Mouse (Mus musculus) naive thymus-derived CD4-positive, alpha-beta T cell, adult 2 months (primary cell): Measurements from ENCODE around the gene Eln.

Source experiments
- DNase-seq: peaks from one replicate; pipeline ENCODE4 v3.0.0-alpha.2; 2011; ENCODE audit warnings: low read depth

Eln gene

GRCm38 (mm10) chr5:134746890-134747511 lies at the start of gene Eln:
TSS of gene Eln (minus strand) at chr5:134747323.
- DNase-seq, result no peak

DNA sequence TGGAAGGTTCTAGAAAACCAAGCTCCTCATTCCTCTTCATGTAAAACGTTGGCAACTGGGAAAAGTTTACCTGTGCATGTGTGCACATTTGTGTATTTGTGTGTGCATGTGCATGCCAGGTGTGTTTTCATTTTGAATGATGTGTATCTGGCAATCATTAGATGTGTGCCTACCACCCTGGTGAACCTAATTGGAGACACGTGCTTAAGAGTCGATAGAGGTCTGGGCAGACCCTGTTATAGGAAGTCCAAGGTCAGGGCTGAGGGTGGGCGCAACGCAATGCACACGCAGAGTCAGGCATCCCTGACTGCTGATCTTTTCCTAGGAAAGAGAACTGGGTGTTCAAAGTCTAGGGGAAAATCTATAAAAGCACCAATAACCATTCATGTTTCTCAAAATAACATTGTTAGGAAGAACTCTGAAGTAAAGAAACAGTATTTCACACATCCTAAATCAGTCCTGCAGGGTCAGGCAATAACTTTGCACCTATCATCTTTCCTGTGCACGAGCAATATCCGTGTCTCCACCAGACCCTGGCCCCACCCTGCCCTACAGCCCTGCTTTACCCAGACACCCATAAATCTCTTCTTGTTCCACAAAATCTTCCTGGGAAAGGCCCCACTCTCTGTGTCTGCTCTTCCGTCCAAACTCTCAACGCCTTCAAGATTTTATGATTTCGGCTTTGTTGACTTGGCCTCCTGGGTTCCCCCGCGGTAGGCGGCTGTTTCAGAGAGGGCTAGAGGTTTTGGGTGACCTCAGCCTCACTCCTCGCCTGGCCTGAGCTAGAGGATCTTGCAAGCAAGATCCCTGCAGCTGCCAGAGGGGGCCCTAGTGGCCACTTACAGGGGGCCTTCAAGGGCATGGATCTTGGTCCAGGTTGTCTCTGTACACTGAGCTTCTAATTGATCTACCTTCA lies 43.2 kb upstream of the Eln start:
- no peak for DNase-seq

DNA sequence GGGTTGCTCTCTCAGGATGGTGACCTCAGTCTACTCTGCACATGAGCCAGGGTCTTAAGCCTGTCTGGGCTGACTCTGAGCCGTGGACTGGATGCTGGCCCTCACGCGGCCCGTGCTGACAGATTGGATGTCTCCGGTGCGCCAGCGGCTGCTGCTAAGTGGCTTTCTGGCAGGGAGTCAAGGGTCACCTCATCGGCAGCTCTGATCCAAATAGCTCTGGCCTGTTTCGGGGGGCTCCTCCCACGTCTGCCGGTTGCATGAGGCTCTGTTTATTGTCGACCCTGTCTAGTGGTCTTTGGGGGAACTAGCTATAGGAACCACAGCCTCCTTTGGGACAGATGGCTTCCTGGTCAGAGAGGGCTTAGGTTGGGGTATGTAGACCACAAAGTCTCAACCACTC lies 41.1 kb upstream of the Eln start:
- no peak for DNase-seq

- DNase-seq, result no peak
These were observed 38.7 kb upstream of the Eln start for GRCm38 (mm10) chr5:134785691-134786371.

DNA sequence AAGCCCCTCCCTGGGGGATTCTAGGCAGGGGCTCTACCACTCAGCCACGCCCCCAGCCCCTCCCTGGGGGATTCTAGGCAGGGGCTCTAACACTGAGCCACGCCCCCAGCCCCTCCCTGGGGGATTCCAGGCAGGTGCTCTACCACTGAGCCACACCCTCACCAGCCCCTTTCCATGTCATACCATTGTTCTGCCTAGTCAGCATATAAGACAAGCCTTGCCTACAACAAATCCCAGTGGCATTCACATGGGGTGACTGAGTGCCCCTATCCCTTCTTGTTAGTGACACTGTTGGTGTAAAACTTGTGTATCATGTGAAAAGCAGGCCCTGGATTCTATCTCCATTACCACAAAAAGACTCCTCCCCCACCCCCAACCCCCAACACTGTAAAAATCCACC lies 36.7 kb upstream of the Eln start:
- no peak for DNase-seq

GRCm38 (mm10) chr5:134780963-134781362 lies 33.8 kb upstream of the Eln start:
- DNase-seq, result no peak

- DNase-seq, result no peak
These were observed 33.0 kb upstream of the Eln start for GRCm38 (mm10) chr5:134780146-134780545.

- DNase-seq, result no peak
These were observed 29.4 kb upstream of the Eln start for GRCm38 (mm10) chr5:134776551-134776950.

DNA sequence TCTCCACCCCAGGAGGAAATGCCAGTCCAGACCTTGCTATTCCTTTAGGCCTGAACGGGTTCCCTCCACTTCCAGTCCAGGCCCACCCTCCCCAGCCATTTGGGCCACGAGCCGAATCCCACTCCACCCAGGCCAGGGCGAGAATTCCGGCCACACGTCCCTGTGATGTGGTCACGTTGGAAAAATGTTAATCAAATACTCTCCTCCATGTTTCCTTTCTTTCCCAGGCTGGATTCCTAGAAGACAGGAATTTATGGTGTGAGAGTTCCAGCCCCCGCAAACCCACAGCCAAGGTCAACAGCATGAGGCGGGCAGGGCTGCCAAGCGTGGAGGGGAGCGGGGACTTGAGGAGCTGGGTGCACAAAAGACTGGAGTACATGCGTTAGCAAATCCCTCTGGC lies 25.4 kb upstream of the Eln start:
- no peak for DNase-seq

- no peak for DNase-seq
These were observed 24.6 kb upstream of the Eln start for GRCm38 (mm10) chr5:134771750-134772149.

DNA sequence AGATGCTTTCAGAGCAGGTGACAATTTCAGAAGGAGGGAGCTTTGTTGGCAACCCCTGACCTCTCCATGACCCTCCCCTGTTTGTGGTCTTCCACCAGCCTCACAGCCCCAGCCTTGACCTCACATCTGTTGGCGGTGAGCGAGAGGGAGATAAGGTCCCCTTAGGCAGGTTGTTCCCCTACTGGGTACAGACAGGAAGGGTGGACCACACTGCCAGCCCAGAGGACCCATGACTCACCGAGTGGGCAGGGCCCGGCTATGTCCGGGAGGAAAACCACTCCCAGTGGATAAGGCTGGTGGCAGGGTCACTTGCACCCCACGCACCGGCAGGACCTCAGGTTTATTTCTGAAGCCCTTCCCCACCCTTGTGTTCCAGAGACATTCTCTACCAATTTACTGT lies 22.1 kb upstream of the Eln start:
- no peak for DNase-seq

GRCm38 (mm10) chr5:134765441-134765840 lies 18.3 kb upstream of the Eln start:
- DNase-seq, result no peak

DNA sequence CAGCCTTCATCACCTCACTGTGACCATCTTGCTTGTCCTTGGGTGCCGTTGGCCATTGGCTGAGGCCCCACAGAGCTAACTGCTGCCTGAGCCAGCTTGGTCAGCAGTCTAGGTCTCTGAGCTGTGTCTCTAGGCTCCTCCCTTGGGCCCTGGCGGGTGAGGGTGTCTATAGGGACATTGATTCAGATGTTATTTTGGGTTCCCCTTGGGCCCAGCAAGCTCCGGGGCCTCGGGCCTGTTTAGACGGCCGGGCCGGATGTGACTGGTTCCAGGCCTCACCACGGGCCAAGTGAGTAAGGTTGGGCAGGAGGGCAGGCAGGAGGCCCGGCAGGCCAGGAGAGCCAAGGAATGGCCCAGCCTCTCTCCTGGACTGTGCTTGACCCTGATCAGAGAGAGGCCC lies 16.2 kb upstream of the Eln start:
- no peak for DNase-seq

DNA sequence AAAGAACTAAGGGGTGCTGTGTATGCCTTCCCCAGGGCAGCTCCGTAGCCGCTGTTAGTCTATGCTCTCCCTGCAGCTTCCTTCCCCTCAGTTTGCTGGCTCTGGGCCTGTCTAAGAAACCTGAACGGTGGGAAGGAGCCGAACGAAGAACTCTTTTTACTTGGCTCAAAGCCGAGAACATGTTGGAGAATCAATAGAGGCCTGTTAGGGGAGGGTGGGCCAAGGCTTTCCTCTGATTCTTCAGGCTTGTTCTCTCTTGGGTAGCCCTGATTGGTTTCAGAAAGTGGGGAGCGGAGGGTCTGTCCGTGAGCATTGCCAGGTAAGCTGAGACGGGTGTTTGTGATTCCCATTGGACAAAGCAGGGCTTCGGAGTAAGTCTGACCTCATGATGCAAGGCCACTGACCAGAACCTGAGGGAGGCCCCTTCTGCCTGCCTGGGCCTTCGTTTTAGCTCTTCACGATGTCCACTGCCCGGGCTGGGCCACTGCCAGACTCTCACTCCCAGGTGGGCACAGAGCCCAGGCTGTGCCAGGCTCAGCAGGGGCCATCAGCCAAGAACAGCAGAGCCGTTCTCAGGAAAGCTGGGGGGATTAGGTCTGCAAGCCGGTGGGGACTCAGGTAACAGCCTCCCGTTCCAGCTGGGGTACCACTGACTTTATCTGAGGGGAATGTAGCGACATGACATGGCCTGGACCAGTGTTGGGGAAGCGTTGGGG lies 14.4 kb upstream of the Eln start:
- DNase-seq, result no peak

- DNase-seq, result no peak
These were observed 8.9 kb upstream of the Eln start for GRCm38 (mm10) chr5:134756031-134756430.

GRCm38 (mm10) chr5:134754096-134754495 lies 7.0 kb upstream of the Eln start:
- no peak for DNase-seq

- DNase-seq, result no peak
These were observed 3.3 kb upstream of the Eln start for GRCm38 (mm10) chr5:134750469-134750868.

- peak; percentile 64 for DNase-seq
These were observed 960 bp upstream of the Eln start for GRCm38 (mm10) chr5:134747947-134748618.

- DNase-seq, result no peak
These were observed 380 bp upstream of the Eln start for GRCm38 (mm10) chr5:134747512-134747893.

DNA sequence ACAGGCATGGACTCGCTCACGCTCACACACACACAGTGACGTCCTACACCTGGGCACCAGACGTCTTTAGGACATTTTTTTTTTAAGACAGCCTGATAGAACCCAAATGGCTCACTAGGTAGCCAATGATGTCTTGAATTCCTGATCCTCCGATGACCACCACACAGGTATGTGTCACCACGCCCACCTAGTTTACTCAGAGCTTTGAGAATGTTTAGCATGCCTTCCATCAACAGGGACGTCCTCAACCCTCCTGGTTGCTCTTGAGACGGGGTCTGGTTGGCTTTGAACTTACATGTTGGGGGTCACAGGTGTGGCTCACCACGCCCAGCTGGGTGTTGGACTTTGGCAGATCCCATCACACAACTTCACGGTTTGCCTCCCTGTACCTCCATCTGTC lies 922 bp downstream of the Eln start:
- no peak for DNase-seq

DNA sequence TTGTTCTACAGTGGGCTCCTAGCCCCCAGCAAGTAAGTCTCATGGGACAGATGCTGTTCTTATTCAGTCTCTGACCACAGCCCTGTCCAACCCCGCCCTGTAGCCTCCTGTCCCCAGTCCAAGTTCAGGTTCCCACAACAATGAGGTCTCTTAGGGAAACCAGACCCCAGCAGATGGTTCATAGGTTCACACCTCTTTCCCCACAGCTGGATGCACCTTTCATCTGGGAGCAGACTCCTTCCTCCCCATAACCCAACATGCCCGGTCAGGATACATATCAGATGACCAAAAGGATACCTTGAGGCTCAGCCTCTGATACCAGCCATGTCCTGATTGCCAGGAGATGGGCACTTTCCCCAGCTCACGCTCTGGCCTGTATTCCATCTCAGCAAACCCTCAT lies 1.3 kb downstream of the Eln start:
- DNase-seq, result no peak

- DNase-seq, result no peak
These were observed 2.1 kb downstream of the Eln start for GRCm38 (mm10) chr5:134745000-134745399.
